Mouse (Mus musculus) forebrain, embryonic 13.5 days (tissue): ENCODE results near the gene Gm2075. TPM values are rescaled to one million over a fixed set of nuclear protein-coding genes. Genes with fewer than 3 reads are reported as not detected.
"Not testable (repeated sequence)": the region's sequence is repeated elsewhere in the genome, so short reads cannot be mapped to it uniquely, and the experiment has no call there.

Source experiments
- ATAC-seq: fragments of 200-750 bp; cut with Nextera tagmentation; 2 replicates; pipeline ENCODE4 v1.8.0; 2017
- H3K27ac ChIP-seq: fragments of 300-500 bp; sonication (generic); 2 replicates; pipeline ENCODE4 v1.5.1; 2015; ENCODE audit warnings: inconsistent platforms, mild to moderate bottlenecking, moderate library complexity
- H3K27me3 ChIP-seq: fragments of 300-500 bp; sonication (generic); 2 replicates; pipeline ENCODE4 v1.6.1; 2015; ENCODE audit warnings: mild to moderate bottlenecking, inconsistent platforms
- H3K36me3 ChIP-seq: fragments of 300-500 bp; sonication (generic); 2 replicates; pipeline ENCODE4 v1.6.1; 2015; ENCODE audit warnings: mild to moderate bottlenecking, inconsistent platforms; ENCODE audit not compliant: poor library complexity, severe bottlenecking
- H3K4me1 ChIP-seq: fragments of 300-500 bp; sonication (generic); 2 replicates; pipeline ENCODE4 v1.6.1; 2015; ENCODE audit warnings: inconsistent platforms
- H3K4me2 ChIP-seq: fragments of 300-500 bp; sonication (generic); 2 replicates; pipeline ENCODE4 v1.6.1; 2015; ENCODE audit warnings: inconsistent platforms, mild to moderate bottlenecking, moderate library complexity
- H3K4me3 ChIP-seq: fragments of 300-500 bp; sonication (generic); 2 replicates; pipeline ENCODE4 v1.5.1; 2015; ENCODE audit warnings: mild to moderate bottlenecking, inconsistent platforms
- H3K9ac ChIP-seq: fragments of 300-500 bp; sonication (generic); 2 replicates; pipeline ENCODE4 v1.6.1; 2015; ENCODE audit warnings: mild to moderate bottlenecking, inconsistent platforms
- H3K9me3 ChIP-seq: fragments of 300-500 bp; sonication (generic); replicated peaks from 2 replicates; pipeline ENCODE4 v1.6.1; 2016; ENCODE audit warnings: inconsistent platforms
- WGBS: fragments of 180-500 bp; shearing (Covaris S2); methylation state at CpG from one replicate; pipeline ENCODE4 v1.1.7; 2015; 5-methylcytosine and 5-hydroxymethylcytosine counted together
- polyA plus RNA-seq: library from polyadenylated mRNA; unstranded; fragments of >200 nt; fragmentation: Nextera tagmentation; extraction: Ambion mirVana; gene quantifications from 2 replicates; pipeline ENCODE4 v1.2.1, GENCODE M21; 2015

The Gm2075 gene
- not detected in 2 replicates for polyA plus RNA-seq

GRCm38 (mm10) chr12:88011548-88011947, at the start of gene Gm2075:
Gm2075 (plus strand) TSS chr12:88011848.
- H3K27ac ChIP-seq, H3K9me3 ChIP-seq, H3K4me3 ChIP-seq, H3K4me2 ChIP-seq, ATAC-seq, H3K27me3 ChIP-seq, H3K36me3 ChIP-seq, H3K4me1 ChIP-seq, H3K9ac ChIP-seq: not testable (repeated sequence)
- WGBS = no CpG with 5 or more reads among the region's 1 CpGs

DNA sequence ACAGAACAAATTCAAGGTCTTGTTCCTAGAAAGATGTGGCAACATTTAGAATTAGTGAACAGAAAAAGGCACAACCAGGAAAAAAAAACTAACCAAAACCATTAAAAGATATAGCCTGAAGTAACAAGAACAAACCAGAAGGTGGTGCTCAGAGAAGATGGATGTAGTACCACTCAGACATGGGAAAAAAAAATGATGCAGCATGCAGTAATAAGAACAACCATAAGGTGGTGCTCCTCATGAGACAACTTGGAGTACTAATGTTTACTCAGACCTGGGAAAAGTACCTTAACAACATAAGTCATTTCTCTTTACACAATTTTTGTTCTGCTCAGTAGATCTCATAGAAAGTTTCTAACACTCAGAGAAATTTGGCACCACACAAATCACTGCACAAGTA, 27.6 kb upstream of the Gm2075 start:
- not testable (repeated sequence) for ATAC-seq, H3K36me3 ChIP-seq, H3K9me3 ChIP-seq, H3K4me2 ChIP-seq, H3K27me3 ChIP-seq, H3K4me1 ChIP-seq, H3K4me3 ChIP-seq, H3K27ac ChIP-seq, H3K9ac ChIP-seq

- H3K9ac ChIP-seq, ATAC-seq, H3K9me3 ChIP-seq, H3K4me1 ChIP-seq, H3K36me3 ChIP-seq, H3K4me2 ChIP-seq, H3K4me3 ChIP-seq, H3K27me3 ChIP-seq, H3K27ac ChIP-seq: not testable (repeated sequence)
- WGBS = 74% methylated on average over 3 of the region's 3 CpGs
Observed at GRCm38 (mm10) chr12:88004118-88004517, 7.5 kb upstream of the Gm2075 start.

DNA sequence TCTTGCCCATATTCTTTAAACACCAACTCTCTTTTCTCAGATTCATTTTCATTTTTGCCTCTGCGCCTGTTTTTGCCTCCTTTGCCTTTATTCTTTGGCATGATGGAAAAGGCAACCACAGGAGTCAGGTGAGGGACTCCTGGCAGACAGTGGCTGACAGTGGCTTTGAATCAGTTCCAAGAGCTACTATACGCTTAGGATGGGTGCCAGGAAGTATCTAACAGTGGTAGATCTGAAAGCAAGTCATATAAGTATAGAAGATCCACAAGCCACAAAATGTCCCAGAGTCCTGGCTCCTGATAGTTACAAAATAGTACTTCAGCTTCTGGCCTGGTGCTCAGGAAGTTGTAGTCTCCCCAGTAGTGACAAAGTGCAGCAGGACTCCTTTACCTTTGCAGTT, 7.0 kb downstream of the Gm2075 start, which contains the start of gene Gm6803:
Gene Gm6803 (minus strand): TSS at position 101 of the 400 bp plus-strand sequence.
- not testable (repeated sequence) for H3K4me1 ChIP-seq, H3K36me3 ChIP-seq, H3K27ac ChIP-seq, H3K4me2 ChIP-seq, H3K27me3 ChIP-seq, H3K9ac ChIP-seq, H3K9me3 ChIP-seq, H3K4me3 ChIP-seq, ATAC-seq
- WGBS = 71% methylated on average over 2 of the region's 2 CpGs

- not testable (repeated sequence) for H3K36me3 ChIP-seq, H3K9me3 ChIP-seq, H3K27me3 ChIP-seq, ATAC-seq, H3K27ac ChIP-seq, H3K4me3 ChIP-seq, H3K4me1 ChIP-seq, H3K4me2 ChIP-seq, H3K9ac ChIP-seq
- WGBS = 84% methylated on average over 1 of the region's 1 CpGs
Observed at GRCm38 (mm10) chr12:88026704-88027103, 15.1 kb downstream of the Gm2075 start, which contains the start of gene Gm2056. Gm2056 (plus strand) TSS chr12:88027004.

- not testable (repeated sequence) for H3K9ac ChIP-seq, ATAC-seq, H3K27me3 ChIP-seq, H3K4me1 ChIP-seq, H3K4me2 ChIP-seq, H3K36me3 ChIP-seq, H3K27ac ChIP-seq, H3K4me3 ChIP-seq
- peaks cover 17% of the 10 kb centered on the region for H3K9me3 ChIP-seq
- WGBS = 90% methylated on average over 5 of the region's 5 CpGs
Observed at GRCm38 (mm10) chr12:88032250-88032649, 20.6 kb downstream of the Gm2075 start.

GRCm38 (mm10) chr12:88039062-88039461, 27.4 kb downstream of the Gm2075 start:
- not testable (repeated sequence) for H3K4me3 ChIP-seq, H3K27me3 ChIP-seq, H3K4me1 ChIP-seq, H3K4me2 ChIP-seq, H3K27ac ChIP-seq, H3K36me3 ChIP-seq, H3K9ac ChIP-seq, ATAC-seq
- peaks cover 11% of the 10 kb centered on the region for H3K9me3 ChIP-seq

DNA sequence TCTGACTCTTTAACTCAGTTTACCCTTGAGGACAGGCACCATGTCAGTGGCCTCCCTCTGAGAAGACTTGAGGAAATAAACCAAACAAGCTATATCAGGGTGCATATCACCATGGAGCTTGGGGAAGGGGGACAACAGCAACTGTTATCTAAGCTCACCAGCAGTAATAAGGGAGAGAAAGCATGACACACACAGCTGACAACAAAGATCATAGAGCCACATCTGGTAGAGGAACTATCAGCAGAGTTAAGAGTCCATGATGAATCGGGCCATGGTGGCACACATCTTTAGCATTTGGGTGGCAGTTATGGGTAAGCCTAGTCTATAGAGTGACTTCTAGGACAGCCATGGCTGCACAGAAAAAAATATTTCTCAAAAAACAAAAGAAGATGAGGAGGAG, 28.1 kb downstream of the Gm2075 start:
- H3K4me1 ChIP-seq, H3K4me2 ChIP-seq: not testable (repeated sequence)
- WGBS = 93% methylated on average over 1 of the region's 1 CpGs

DNA sequence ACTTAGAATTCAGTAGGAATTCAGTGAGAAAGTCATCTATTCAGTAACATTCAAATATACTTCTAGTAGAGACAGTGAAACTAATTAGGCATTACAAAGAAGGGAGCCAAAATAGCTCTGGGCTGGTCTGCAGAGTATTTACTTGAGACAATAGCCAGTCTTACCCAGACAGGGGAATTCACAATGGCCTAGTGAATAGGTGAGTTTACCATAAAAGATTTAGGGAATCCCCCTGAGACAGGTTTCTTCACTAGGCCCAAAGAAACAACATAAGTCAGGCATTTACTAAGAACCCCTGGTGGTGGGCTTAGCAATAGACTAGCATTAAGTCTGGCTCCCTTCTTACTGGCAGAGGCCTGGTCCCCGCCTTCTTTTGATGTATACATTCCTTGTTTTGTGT, 33.6 kb downstream of the Gm2075 start:
- not testable (repeated sequence) for H3K9ac ChIP-seq, H3K27ac ChIP-seq, H3K27me3 ChIP-seq, H3K36me3 ChIP-seq, H3K4me1 ChIP-seq, ATAC-seq, H3K4me2 ChIP-seq, H3K4me3 ChIP-seq, H3K9me3 ChIP-seq
- WGBS = 37% methylated on average over 1 of the region's 1 CpGs

More for the DNA sequence above, 28.1 kb downstream of the Gm2075 start:
- H3K36me3 ChIP-seq, H3K9ac ChIP-seq, H3K4me3 ChIP-seq, H3K9me3 ChIP-seq, ATAC-seq, H3K27me3 ChIP-seq, H3K27ac ChIP-seq: not testable (repeated sequence)

Other genes starting within 250 kb of the Gm2075 start
- not detected in 2 replicates for gene Gm21319, start 236.1 kb upstream of the Gm2075 start, polyA plus RNA-seq
- gene Gm21936, start 216.3 kb upstream of the Gm2075 start, polyA plus RNA-seq = not detected in 2 replicates
- not detected in 2 replicates for gene BB287469, start 195.3 kb upstream of the Gm2075 start, polyA plus RNA-seq
- not detected in 2 replicates for gene Gm2001, start 169.5 kb upstream of the Gm2075 start, polyA plus RNA-seq
- gene Gm2016, start 137.8 kb upstream of the Gm2075 start, polyA plus RNA-seq = not detected in 2 replicates
- not detected in 2 replicates for gene Gm2022, start 116.5 kb upstream of the Gm2075 start, polyA plus RNA-seq
- not detected in 2 replicates for gene Gm2035, start 92.0 kb upstream of the Gm2075 start, polyA plus RNA-seq
- not detected in 2 replicates for gene Gm2042, start 57.8 kb upstream of the Gm2075 start, polyA plus RNA-seq
- not detected in 2 replicates for gene Gm6803, start 6.9 kb downstream of the Gm2075 start, polyA plus RNA-seq
- not detected in 2 replicates for gene Gm2056, start 15.2 kb downstream of the Gm2075 start, polyA plus RNA-seq
- gene Gm16368, start 71.8 kb downstream of the Gm2075 start, polyA plus RNA-seq = not detected in 2 replicates
- not detected in 2 replicates for gene Gm10436, start 170.3 kb downstream of the Gm2075 start, polyA plus RNA-seq
- not detected in 2 replicates for gene Gm8332, start 238.3 kb downstream of the Gm2075 start, polyA plus RNA-seq